Mouse (Mus musculus) v-Abl transformed pro-B cells (cell line): ENCODE results near the gene H2afx.
"Not testable (repeated sequence)": the region's sequence is repeated elsewhere in the genome, so short reads cannot be mapped to it uniquely, and the experiment has no call there.

Source experiments
- in situ Hi-C, 2 experiments: fragments of 400-800 bp; cut with MboI; formaldehyde crosslinking; loops; one replicate each; pipeline ENCODE4 v1.15.1; 2025; ENCODE audit not compliant: unreplicated experiment in 2 of 2

Gene H2afx

GRCm38 (mm10) chr9:44318076-44318825 lies 16.2 kb upstream of the H2afx start:
- in situ Hi-C loops = no loop called here

GRCm38 (mm10) chr9:44318826-44319095 lies 15.7 kb upstream of the H2afx start:
- in situ Hi-C loops = no loop called here

- in situ Hi-C loops = no loop called here
Observed at GRCm38 (mm10) chr9:44319105-44319886, 15.2 kb upstream of the H2afx start.

GRCm38 (mm10) chr9:44319887-44320798 lies 14.4 kb upstream of the H2afx start, which contains the start of gene C2cd2l:
C2cd2l (minus strand) TSS chr9:44320285.
- in situ Hi-C loops = no loop called here

- in situ Hi-C loops = no loop called here
Observed at GRCm38 (mm10) chr9:44320799-44321133, 13.7 kb upstream of the H2afx start.

GRCm38 (mm10) chr9:44323656-44324055 lies 10.8 kb upstream of the H2afx start:
- in situ Hi-C loops = not testable (repeated sequence)

GRCm38 (mm10) chr9:44324147-44324546 lies 10.3 kb upstream of the H2afx start:
- in situ Hi-C loops = no loop called here

- in situ Hi-C loops = not testable (repeated sequence)
Observed at GRCm38 (mm10) chr9:44325032-44325767, 9.3 kb upstream of the H2afx start.

GRCm38 (mm10) chr9:44325768-44326370 lies 8.6 kb upstream of the H2afx start, which contains the start of gene Dpagt1:
Dpagt1 (plus strand) TSS chr9:44326019.
- in situ Hi-C loops = no loop called here

- in situ Hi-C loops = no loop called here
Observed at GRCm38 (mm10) chr9:44326371-44327063, 8.0 kb upstream of the H2afx start.

GRCm38 (mm10) chr9:44327064-44327711 lies 7.3 kb upstream of the H2afx start:
- in situ Hi-C loops = no loop called here

- in situ Hi-C loops = no loop called here
Observed at GRCm38 (mm10) chr9:44327926-44328325, 6.6 kb upstream of the H2afx start.

GRCm38 (mm10) chr9:44330736-44331135 lies 3.8 kb upstream of the H2afx start:
- in situ Hi-C loops = no loop called here

GRCm38 (mm10) chr9:44332918-44333638 lies 1.4 kb upstream of the H2afx start:
- in situ Hi-C loops = no loop called here

GRCm38 (mm10) chr9:44335331-44336092 lies 1.0 kb downstream of the H2afx start:
- in situ Hi-C loops = no loop called here

GRCm38 (mm10) chr9:44336093-44336406 lies 1.6 kb downstream of the H2afx start:
- in situ Hi-C loops = no loop called here

- in situ Hi-C loops = not testable (repeated sequence)
Observed at GRCm38 (mm10) chr9:44336513-44336912, 2.0 kb downstream of the H2afx start.

- in situ Hi-C loops = no loop called here
Observed at GRCm38 (mm10) chr9:44336964-44337363, 2.5 kb downstream of the H2afx start.
